Mouse (Mus musculus) lung, postnatal 4 days (tissue): ENCODE measurements around the gene Ccl24.

Source experiments
- DNase-seq, 2 experiments: peaks; one replicate each; pipeline ENCODE4 v3.0.0; 2021

Ccl24 gene

GRCm38 (mm10) chr5:135544865-135545797, 27.7 kb downstream of the Ccl24 start, which contains the start of gene Hip1:
Hip1 (minus strand) TSS chr5:135545120.
- peak; percentile 98 to 100 for DNase-seq

DNA sequence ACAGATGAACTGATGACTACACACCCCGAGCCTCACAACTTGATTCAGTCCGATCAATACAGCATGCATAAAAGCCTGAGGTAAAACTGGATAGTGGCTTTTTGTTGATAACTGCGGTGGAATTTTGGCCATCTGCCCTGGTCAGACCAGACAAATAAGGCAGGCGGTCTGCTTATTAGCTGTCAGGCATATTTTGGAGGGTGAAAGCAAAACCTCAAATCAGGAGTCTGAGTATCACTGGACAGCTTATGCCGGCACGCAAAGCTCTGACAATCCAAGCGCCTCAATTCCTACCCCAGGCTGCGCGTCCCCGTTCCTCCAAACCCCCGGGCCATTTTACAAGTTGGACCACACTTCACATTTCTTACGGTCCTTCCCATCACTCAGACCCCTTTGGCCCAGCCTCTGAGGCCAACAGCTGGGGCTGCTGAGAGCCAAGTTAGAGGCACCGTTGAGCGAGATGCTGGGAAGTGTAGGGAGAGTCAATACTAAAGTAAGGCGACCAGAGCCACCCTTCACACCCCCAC, 28.8 kb downstream of the Ccl24 start:
- peak; percentile 34 to 63 for DNase-seq

DNA sequence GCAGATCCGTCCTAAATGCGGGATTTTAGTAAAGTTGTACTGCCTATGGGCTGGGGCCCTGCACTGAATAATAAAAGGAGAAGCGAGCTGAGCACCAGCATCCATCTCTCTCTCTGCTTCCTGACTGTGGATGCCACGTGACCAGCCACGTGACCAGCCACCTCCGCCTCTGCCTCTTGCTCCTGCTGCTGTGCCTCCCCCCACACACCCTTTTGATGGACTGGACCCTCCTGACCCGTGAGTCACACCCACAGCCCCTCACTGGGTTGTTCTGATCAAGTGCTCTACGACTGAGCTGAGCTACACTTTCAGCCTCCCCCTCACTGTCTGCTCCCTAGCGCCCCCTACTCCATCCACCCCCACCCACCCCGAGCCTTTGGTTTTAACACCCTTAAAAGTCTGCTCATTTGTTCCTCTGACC, 35.0 kb downstream of the Ccl24 start:
- no peak for DNase-seq

DNA sequence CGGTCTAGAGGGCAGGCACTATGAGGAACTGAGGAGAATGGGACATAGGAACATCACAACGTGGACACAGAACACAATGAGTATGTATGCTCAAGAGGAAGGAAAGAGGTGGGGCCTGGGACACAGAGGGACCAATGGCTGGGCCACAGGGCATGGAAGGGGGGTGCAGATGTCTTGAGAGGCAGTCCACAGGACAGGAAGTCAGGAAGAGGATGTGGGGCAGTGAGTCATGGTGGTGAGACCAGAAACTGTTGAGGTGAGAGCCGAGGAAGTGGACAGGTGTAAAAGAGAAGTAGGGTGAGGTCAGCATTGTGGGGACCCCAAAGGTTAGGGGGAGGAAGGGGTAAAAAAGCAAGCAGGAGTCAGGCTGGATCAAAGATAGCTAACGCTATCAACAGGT, 35.5 kb downstream of the Ccl24 start:
- peak; percentile 51 to 73 for DNase-seq

DNA sequence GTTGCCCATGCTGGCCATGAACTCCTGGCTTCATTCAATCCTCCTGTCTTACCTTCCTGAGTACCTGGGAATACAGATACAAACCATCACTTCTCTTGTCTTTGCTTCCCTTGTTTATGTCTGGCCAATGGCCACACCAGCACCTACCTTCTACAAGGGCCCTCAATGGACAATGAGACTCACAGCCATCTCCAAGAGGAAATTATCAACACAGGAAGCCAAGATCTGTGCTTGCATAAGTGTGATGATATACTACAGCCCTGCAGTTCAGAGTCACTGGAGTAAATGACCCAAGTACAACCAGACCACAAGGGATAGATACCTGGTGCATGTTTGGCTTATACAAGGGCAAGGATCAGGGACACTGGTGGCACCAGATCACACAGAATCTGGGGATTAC, 37.0 kb downstream of the Ccl24 start:
- DNase-seq = no peak

GRCm38 (mm10) chr5:135533431-135533830, 39.4 kb downstream of the Ccl24 start:
- DNase-seq = peak; percentile 79 to 90

GRCm38 (mm10) chr5:135531306-135531845, 41.5 kb downstream of the Ccl24 start:
- DNase-seq = no peak

DNA sequence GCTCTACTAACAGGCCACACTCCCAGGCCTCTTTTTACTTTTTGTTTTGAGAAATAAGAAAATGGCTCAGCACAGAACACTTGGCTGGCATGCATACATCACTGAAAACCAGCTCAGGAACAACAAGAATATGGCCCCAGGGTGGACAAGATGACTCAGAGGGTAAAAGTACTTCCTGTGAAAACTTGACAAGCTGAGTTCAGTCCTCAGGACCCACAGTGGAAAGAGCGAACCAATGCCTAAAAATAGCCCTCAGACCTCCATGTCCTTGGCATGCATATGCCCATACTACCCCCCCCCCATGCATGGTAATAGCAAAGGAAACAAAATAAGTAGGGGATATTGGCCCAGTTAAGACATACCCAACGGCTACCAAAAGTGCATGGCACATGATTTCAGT, 42.9 kb downstream of the Ccl24 start:
- no peak for DNase-seq

DNA sequence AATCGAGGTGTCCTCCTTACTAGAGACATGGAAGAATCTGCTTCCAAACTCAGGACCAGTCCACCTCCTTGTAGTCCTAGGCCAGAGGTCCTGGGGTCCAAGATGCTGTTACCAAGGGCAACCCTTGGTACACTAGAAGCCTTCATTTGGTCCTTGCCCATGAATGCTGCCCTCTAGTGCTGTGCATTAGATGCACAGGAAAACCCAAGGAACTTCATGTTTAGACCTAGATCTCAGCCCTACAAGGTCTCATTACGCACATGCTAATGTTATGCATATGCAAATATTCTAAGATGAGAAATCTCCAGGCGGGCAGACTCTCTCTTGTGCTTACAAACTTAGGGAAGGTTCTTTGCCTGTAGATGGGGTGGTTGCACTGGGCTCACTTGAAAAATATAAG, 43.5 kb downstream of the Ccl24 start:
- no peak for DNase-seq

DNA sequence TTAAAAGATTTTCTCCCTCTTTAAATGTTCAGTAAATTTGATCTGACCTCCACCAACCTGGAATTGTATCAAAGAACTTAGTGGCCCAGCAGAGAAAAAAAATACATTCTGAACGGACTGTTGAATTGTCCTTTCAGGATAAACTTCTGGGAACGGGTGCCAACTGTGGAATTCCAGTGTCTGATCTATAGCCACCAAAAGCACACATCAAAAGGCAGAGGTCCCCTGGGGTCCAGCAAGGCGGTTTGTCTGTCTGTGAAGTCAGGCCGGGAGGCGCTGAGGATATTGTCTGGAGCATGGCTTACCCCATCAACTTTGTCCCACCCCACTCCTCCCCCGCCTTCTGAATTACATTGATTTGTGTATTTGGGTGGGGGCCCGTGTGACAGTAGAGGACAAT, 44.9 kb downstream of the Ccl24 start:
- no peak for DNase-seq

DNA sequence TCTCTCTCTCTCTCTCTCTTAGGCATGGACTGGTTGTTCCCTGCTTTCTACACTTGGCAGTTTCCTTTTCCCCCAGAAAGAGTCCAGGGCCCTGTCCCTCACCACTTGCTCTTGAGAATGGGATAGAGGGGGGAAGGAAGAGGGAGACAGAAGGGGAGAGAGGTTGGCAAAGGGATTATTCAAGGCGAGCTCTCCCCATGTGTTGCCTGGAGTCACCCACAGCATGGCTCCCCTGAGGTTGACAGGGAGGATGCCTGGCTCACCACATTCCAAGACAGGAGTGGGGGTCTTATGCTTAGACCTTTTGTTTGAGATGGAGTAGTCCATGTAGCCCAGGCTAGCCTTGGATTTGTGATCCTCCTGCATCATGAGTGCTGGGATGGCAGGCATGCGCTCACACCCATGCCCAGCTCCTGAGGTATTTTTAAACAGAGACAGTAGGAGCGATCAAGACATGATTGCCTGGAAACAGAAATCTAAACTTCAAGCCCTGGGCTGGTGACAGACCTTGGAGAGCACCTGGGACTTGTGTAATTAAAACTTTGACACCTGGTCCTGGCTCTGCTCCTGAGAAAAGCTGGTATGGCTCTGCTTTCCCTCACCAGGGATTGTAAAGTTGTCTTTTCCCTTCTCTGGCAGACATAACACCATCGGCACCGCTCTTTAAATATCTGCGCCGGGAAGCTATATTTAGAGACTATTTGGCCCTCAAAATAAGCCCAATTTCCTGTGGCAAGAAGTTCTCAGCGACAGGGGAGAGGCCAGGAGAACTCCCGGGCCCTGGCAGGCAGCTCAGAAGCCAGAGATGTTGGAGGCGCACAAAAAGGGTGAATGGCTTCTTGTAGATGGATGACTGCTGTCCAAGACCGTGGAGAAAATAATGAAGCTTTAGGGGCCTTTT, 47.9 kb downstream of the Ccl24 start:
- DNase-seq = peak; percentile 26 to 63

GRCm38 (mm10) chr5:135524087-135524486, 48.8 kb downstream of the Ccl24 start:
- no peak for DNase-seq

DNA sequence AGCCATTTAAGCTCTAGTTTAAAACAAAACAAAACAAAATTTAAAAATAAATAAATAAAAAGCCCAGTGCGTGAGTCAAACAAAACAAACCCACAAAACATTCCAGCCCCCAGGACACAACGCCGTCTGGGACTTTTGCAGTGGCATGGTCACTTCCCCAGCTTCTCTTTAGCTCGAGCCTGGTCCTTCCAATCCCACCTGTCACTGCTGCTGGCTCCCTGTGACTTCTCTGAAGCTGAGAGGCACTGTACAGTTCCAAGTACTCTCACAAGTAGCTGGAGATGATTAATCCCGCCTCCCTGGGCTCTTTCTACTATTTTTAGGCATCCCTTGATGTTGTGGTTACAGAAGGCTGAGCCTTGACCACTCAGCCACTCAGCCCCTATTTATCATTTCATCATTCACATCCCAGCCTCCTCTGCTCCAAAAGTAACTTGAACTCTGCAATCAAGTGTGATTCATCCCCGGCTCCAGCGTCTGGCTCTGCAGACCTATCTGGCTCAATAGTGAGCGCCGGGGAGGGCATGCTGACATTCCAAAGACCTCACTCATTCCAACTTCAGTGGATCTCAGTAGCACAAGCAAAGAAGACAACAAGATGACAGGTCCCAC, 50.6 kb downstream of the Ccl24 start:
- peak in 1 of 2 experiments; percentile 32 for DNase-seq
